Mouse (Mus musculus) stomach, postnatal 0 days (tissue): Measurements from ENCODE around the gene Meis2. TPM values are rescaled to one million over a fixed set of nuclear protein-coding genes. Genes with fewer than 3 reads are reported as not detected.

Source experiments
- ATAC-seq: fragments of 200-750 bp; cut with Nextera tagmentation; 2 replicates; pipeline ENCODE4 v1.8.0; 2017; ENCODE audit not compliant: low FRiP score, low TSS enrichment
- DNase-seq: peaks from one replicate; pipeline ENCODE4 v3.0.0-alpha.2; 2016; ENCODE audit warnings: low spot score
- H3K27ac ChIP-seq: fragments of 300-500 bp; sonication (generic); replicated peaks from 2 replicates; pipeline ENCODE4 v1.5.1; 2014; ENCODE audit warnings: mild to moderate bottlenecking, control low read depth
- H3K27me3 ChIP-seq: fragments of 300-500 bp; sonication (generic); 2 replicates; pipeline ENCODE4 v1.6.1; 2014; ENCODE audit warnings: low read length; ENCODE audit not compliant: control insufficient read depth, insufficient read depth
- H3K36me3 ChIP-seq: fragments of 300-500 bp; sonication (generic); 2 replicates; pipeline ENCODE4 v1.6.1; 2014; ENCODE audit warnings: low read length, mixed read lengths; ENCODE audit not compliant: control insufficient read depth, insufficient read depth
- H3K4me1 ChIP-seq: fragments of 300-500 bp; sonication (generic); replicated peaks from 2 replicates; pipeline ENCODE4 v1.6.1; 2014; ENCODE audit warnings: antibody characterized with exemption; ENCODE audit not compliant: control insufficient read depth, insufficient read depth
- H3K4me2 ChIP-seq: fragments of 300-500 bp; sonication (generic); replicated peaks from 2 replicates; pipeline ENCODE4 v1.6.1; 2014; ENCODE audit warnings: low read depth, mild to moderate bottlenecking, control low read depth, moderate library complexity
- H3K4me3 ChIP-seq: fragments of 300-500 bp; sonication (generic); 2 replicates; pipeline ENCODE4 v1.5.1; 2014; ENCODE audit warnings: low read depth, low read length, control low read depth
- H3K9ac ChIP-seq: fragments of 300-500 bp; sonication (generic); 2 replicates; pipeline ENCODE4 v1.6.1; 2014; ENCODE audit warnings: mild to moderate bottlenecking, low read length, control low read depth, mixed read lengths
- H3K9me3 ChIP-seq: fragments of 300-500 bp; sonication (generic); 2 replicates; pipeline ENCODE4 v1.6.1; 2016; ENCODE audit warnings: low read length; ENCODE audit not compliant: control insufficient read depth
- CTCF ChIP-seq: IDR thresholded peaks from 2 replicates; pipeline ENCODE4 v1.5.1; 2016; ENCODE audit warnings: antibody characterized with exemption, low read depth, mild to moderate bottlenecking, moderate library complexity
- EP300 ChIP-seq: optimal IDR thresholded peaks from 2 replicates; pipeline ENCODE3; 2016; ENCODE audit warnings: antibody characterized with exemption
- WGBS: fragments of 180-500 bp; shearing (Covaris S2); extraction: QIAGEN DNeasy Blood & Tissue Kit; methylation state at CpG from one replicate; pipeline ENCODE4 v1.1.7; 2014; 5-methylcytosine and 5-hydroxymethylcytosine counted together
- polyA plus RNA-seq: library from polyadenylated mRNA; unstranded; fragments of >200 nt; fragmentation: Nextera tagmentation; extraction: Ambion mirVana; gene quantifications from 2 replicates; pipeline ENCODE4 v1.2.1, GENCODE M21; 2015

The Meis2 gene
- polyA plus RNA-seq, 1 experiment from 2014 or later = 17.7 TPM

DNA sequence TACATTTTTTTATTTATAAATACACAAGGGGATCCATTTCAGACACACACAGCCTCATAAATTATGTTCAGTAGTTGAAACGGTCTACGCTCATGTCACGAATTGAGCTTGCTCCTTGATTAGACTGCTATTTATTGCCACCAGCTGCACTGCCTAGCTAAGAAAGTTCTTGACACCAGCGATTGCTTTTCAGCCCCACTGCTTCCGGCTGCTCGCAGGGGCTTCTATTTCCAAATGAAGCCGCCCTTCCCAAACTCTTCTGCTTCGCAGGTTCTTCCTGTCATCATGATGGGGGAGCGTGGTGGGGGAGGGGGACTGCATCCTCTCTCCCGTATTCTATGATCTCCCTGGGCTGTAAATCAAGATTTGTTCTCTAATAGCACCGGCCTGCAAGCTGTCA lies 252.3 kb downstream of the Meis2 start:
- H3K27ac ChIP-seq = no peak overlapping the region
- DNase-seq (no peak), ATAC-seq (no peak)
- WGBS = 50% methylated on average over 11 of the region's 11 CpGs
- no peak for TF ChIP-seq EP300
- TF ChIP-seq CTCF = no peak
- H3K36me3 ChIP-seq = no peaks in the 10 kb centered on the region
- no peak overlapping the region for H3K4me3 ChIP-seq
- H3K4me1 ChIP-seq = no peaks in the 10 kb centered on the region
- no peak overlapping the region for H3K9ac ChIP-seq
- H3K9me3 ChIP-seq = no peaks in the 10 kb centered on the region
- H3K4me2 ChIP-seq = no peak overlapping the region
- no peaks in the 10 kb centered on the region for H3K27me3 ChIP-seq
